Mouse (Mus musculus): ENCODE results near the gene Cep250. TPM values are rescaled to one million over a fixed set of nuclear protein-coding genes. Genes with fewer than 3 reads are reported as not detected.

The Cep250 gene
- polyA plus RNA-seq, 1 experiment from 2014 or later = 13.4 TPM

Other genes with a start within 250 kb of the Cep250 start
- 22.7 and 28.9 TPM in 2 replicates for gene Edem2, start 227.0 kb upstream of the Cep250 start, polyA plus RNA-seq (2014; fragmentation: Nextera tagmentation; extraction: Ambion mirVana)
- gene Gm17581, start 220.6 kb upstream of the Cep250 start, polyA plus RNA-seq (2014; fragmentation: Nextera tagmentation; extraction: Ambion mirVana) = not detected in 2 replicates
- 2.7 and 2.8 TPM in 2 replicates for gene Procr, start 205.3 kb upstream of the Cep250 start, polyA plus RNA-seq (2014; fragmentation: Nextera tagmentation; extraction: Ambion mirVana)
- gene Mmp24, start 181.1 kb upstream of the Cep250 start, polyA plus RNA-seq (2014; fragmentation: Nextera tagmentation; extraction: Ambion mirVana) = 0.70 and 0.73 TPM in 2 replicates
- gene BC029722, start 137.0 kb upstream of the Cep250 start, polyA plus RNA-seq (2014; fragmentation: Nextera tagmentation; extraction: Ambion mirVana) = 5.7 and 6.6 TPM in 2 replicates
- gene Eif6, start 129.5 kb upstream of the Cep250 start, polyA plus RNA-seq (2014; fragmentation: Nextera tagmentation; extraction: Ambion mirVana) = 198 and 213 TPM in 2 replicates
- 0.14 and 0.15 TPM in 2 replicates for gene Fam83c, start 121.6 kb upstream of the Cep250 start, polyA plus RNA-seq (2014; fragmentation: Nextera tagmentation; extraction: Ambion mirVana)
- gene Uqcc1, start 26.1 kb upstream of the Cep250 start, polyA plus RNA-seq (2014; fragmentation: Nextera tagmentation; extraction: Ambion mirVana) = 85.3 and 87.7 TPM in 2 replicates
- gene Gm15557, start 15.7 kb upstream of the Cep250 start, polyA plus RNA-seq (2014; fragmentation: Nextera tagmentation; extraction: Ambion mirVana) = not detected in 2 replicates
- 3.2 TPM in 2 replicates for gene Gdf5, start 11.1 kb upstream of the Cep250 start, polyA plus RNA-seq (2014; fragmentation: Nextera tagmentation; extraction: Ambion mirVana)
- gene 6430550D23Rik, start 51.5 kb downstream of the Cep250 start, polyA plus RNA-seq (2014; fragmentation: Nextera tagmentation; extraction: Ambion mirVana) = 0.89 and 1.5 TPM in 2 replicates
- gene Ergic3, start 51.6 kb downstream of the Cep250 start, polyA plus RNA-seq (2014; fragmentation: Nextera tagmentation; extraction: Ambion mirVana) = 175 and 210 TPM in 2 replicates
- 0.10 TPM in 1 of 2 replicates, not detected in the other for gene Fer1l4, start 96.5 kb downstream of the Cep250 start, polyA plus RNA-seq (2014; fragmentation: Nextera tagmentation; extraction: Ambion mirVana)
- 4.4 and 6.3 TPM in 2 replicates for gene Spag4, start 108.7 kb downstream of the Cep250 start, polyA plus RNA-seq (2014; fragmentation: Nextera tagmentation; extraction: Ambion mirVana)
- gene Cpne1, start 155.5 kb downstream of the Cep250 start, polyA plus RNA-seq (2014; fragmentation: Nextera tagmentation; extraction: Ambion mirVana) = 51.3 and 55.4 TPM in 2 replicates
- gene Rbm12, start 155.5 kb downstream of the Cep250 start, polyA plus RNA-seq (2014; fragmentation: Nextera tagmentation; extraction: Ambion mirVana) = 47.3 and 48.7 TPM in 2 replicates
- gene Gm28036, start 170.6 kb downstream of the Cep250 start, polyA plus RNA-seq (2014; fragmentation: Nextera tagmentation; extraction: Ambion mirVana) = 20.1 and 23.8 TPM in 2 replicates
- gene Romo1, start 187.6 kb downstream of the Cep250 start, polyA plus RNA-seq (2014; fragmentation: Nextera tagmentation; extraction: Ambion mirVana) = 356 and 375 TPM in 2 replicates
- gene Nfs1, start 187.7 kb downstream of the Cep250 start, polyA plus RNA-seq (2014; fragmentation: Nextera tagmentation; extraction: Ambion mirVana) = 33.5 and 34.0 TPM in 2 replicates
- gene Rbm39, start 223.8 kb downstream of the Cep250 start, polyA plus RNA-seq (2014; fragmentation: Nextera tagmentation; extraction: Ambion mirVana) = 678 and 756 TPM in 2 replicates
- gene Phf20, start 240.0 kb downstream of the Cep250 start, polyA plus RNA-seq (2014; fragmentation: Nextera tagmentation; extraction: Ambion mirVana) = 88.3 and 89.2 TPM in 2 replicates

Data from embryonic facial prominence, embryonic 11.5 days (tissue).